Mouse (Mus musculus) CH12.LX (cell line): ENCODE measurements at regions not wholly inside any gene's neighbourhood (a gene's known extent, or its start where the extent isn't known, plus 50 kb on each side); places are given as distances from the start of the nearest gene placed in this dataset.

ENCODE experiments used
- DNase-seq: peaks from one replicate; pipeline ENCODE4 v3.0.0-alpha.2; 2013; ENCODE audit errors: extremely low read depth
- H3K27ac ChIP-seq: 2 replicates; pipeline ENCODE4 v1.5.1; 2012; ENCODE audit warnings: low read depth, mild to moderate bottlenecking, control low read depth, moderate library complexity; ENCODE audit not compliant: insufficient read depth
- H3K27me3 ChIP-seq: replicated peaks from 2 replicates; pipeline ENCODE3; 2012; ENCODE audit warnings: inconsistent platforms
- H3K36me3 ChIP-seq, 2 experiments: replicated peaks in 1 of 2; 2 replicates each; pipeline versions ENCODE3 to v1.6.1; 2012; ENCODE audit warnings: inconsistent platforms in 1 of 2, low read length in 1 of 2, mild to moderate bottlenecking in 1 of 2, mixed read lengths in 1 of 2, moderate library complexity in 1 of 2; ENCODE audit not compliant: control insufficient read depth in 1 of 2, insufficient read depth in 1 of 2
- H3K4me1 ChIP-seq, 2 experiments: 2 replicates each; pipeline ENCODE4 v1.6.1; 2012; ENCODE audit warnings: inconsistent platforms in 1 of 2, moderate library complexity in 1 of 2; ENCODE audit not compliant: insufficient read depth in 2 of 2, control insufficient read depth in 1 of 2
- H3K4me2 ChIP-seq: 2 replicates; pipeline ENCODE4 v1.6.1; 2012; ENCODE audit warnings: low read depth, mild to moderate bottlenecking, control low read depth; ENCODE audit not compliant: poor library complexity, insufficient read depth, severe bottlenecking
- H3K4me3 ChIP-seq, 3 experiments: fragments of 150-350 bp in 1 of 3; sonication (generic) in 1 of 3; replicated peaks in 1 of 3; 2 replicates each; pipeline versions ENCODE3 to v1.5.1; 2011 to 2012; ENCODE audit warnings: low read depth in 2 of 3, low read length in 2 of 3, mild to moderate bottlenecking in 2 of 3, moderate library complexity in 2 of 3, control low read depth in 1 of 3, improper control_type of control experiment in 1 of 3, inconsistent platforms in 1 of 3, mixed read lengths in 1 of 3; ENCODE audit not compliant: poor library complexity in 1 of 3
- H3K79me2 ChIP-seq: replicated peaks from 2 replicates; pipeline ENCODE4 v1.6.1; 2012; ENCODE audit warnings: mild to moderate bottlenecking, moderate library complexity; ENCODE audit not compliant: control insufficient read depth, poor library complexity, insufficient read depth, severe bottlenecking; ENCODE audit errors: extremely low read depth
- H3K9ac ChIP-seq: 2 replicates; pipeline ENCODE4 v1.6.1; 2012; ENCODE audit warnings: low read depth, mild to moderate bottlenecking, control low read depth, moderate library complexity; ENCODE audit not compliant: insufficient read depth
- H3K9me3 ChIP-seq: replicated peaks from 2 replicates; pipeline ENCODE3; 2012; ENCODE audit warnings: low read length, inconsistent platforms, mixed read lengths
- CHD1 ChIP-seq: IDR thresholded peaks from 2 replicates; pipeline ENCODE4 v1.6.1; 2012; ENCODE audit warnings: low read depth, low read length, improper control_type of control experiment, inconsistent platforms
- CTCF ChIP-seq, 2 experiments: IDR thresholded peaks in 1 of 2; conservative IDR thresholded peaks in 1 of 2; 2 replicates each; pipeline ENCODE4 v1.5.1; 2011 to 2012; ENCODE audit warnings: low read depth in 2 of 2, low read length in 2 of 2, improper control_type of control experiment in 1 of 2, inconsistent platforms in 1 of 2, mild to moderate bottlenecking in 1 of 2, moderate library complexity in 1 of 2
- E2F4 ChIP-seq: IDR thresholded peaks from 2 replicates; pipeline ENCODE4 v1.6.1; 2011; ENCODE audit warnings: low read depth, low read length, improper control_type of control experiment; ENCODE audit not compliant: insufficient replicate concordance
- ELF1 ChIP-seq: IDR thresholded peaks from 2 replicates; pipeline ENCODE4 v1.6.1; 2014; ENCODE audit warnings: low read depth, mild to moderate bottlenecking, inconsistent platforms, low read length, improper control_type of control experiment
- EP300 ChIP-seq: IDR thresholded peaks from 2 replicates; pipeline ENCODE4 v1.6.1; 2011; ENCODE audit warnings: low read length, improper control_type of control experiment
- GABPA ChIP-seq: IDR thresholded peaks from 2 replicates; pipeline ENCODE4 v1.6.1; 2012; ENCODE audit warnings: low read depth, low read length, improper control_type of control experiment, inconsistent platforms; ENCODE audit not compliant: insufficient replicate concordance
- JUN ChIP-seq: IDR thresholded peaks from 2 replicates; pipeline ENCODE4 v1.6.1; 2011; ENCODE audit warnings: low read depth, mild to moderate bottlenecking, low read length, improper control_type of control experiment, moderate library complexity; ENCODE audit not compliant: insufficient read depth
- JUND ChIP-seq: conservative IDR thresholded peaks from 2 replicates; pipeline ENCODE4 v1.6.1; 2011; ENCODE audit warnings: low read depth, low read length, improper control_type of control experiment
- KAT2A ChIP-seq: IDR thresholded peaks from 2 replicates; pipeline ENCODE4 v1.6.1; 2012; ENCODE audit warnings: low read length, improper control_type of control experiment, inconsistent platforms; ENCODE audit not compliant: insufficient replicate concordance
- MAX ChIP-seq: IDR thresholded peaks from 2 replicates; pipeline ENCODE4 v1.6.1; 2011; ENCODE audit warnings: low read length, improper control_type of control experiment
- MAZ ChIP-seq: IDR thresholded peaks from 2 replicates; pipeline ENCODE4 v1.6.1; 2012; ENCODE audit warnings: low read depth, mild to moderate bottlenecking, inconsistent platforms, low read length, improper control_type of control experiment, moderate library complexity
- MYC ChIP-seq: IDR thresholded peaks from 2 replicates; pipeline ENCODE4 v1.6.1; 2011; ENCODE audit warnings: low read depth, mild to moderate bottlenecking, improper control_type of control experiment, low read length
- NELFE ChIP-seq: IDR thresholded peaks from 2 replicates; pipeline ENCODE4 v1.6.1; 2011; ENCODE audit warnings: low read depth, low read length, improper control_type of control experiment
- PAX5 ChIP-seq: IDR thresholded peaks from 2 replicates; pipeline ENCODE4 v1.6.1; 2012; ENCODE audit warnings: low read length, inconsistent platforms, mixed read lengths
- RAD21 ChIP-seq: IDR thresholded peaks from 2 replicates; pipeline ENCODE4 v1.6.1; 2011; ENCODE audit warnings: low read depth, mild to moderate bottlenecking, low read length, improper control_type of control experiment, moderate library complexity
- SIN3A ChIP-seq: IDR thresholded peaks from 2 replicates; pipeline ENCODE4 v1.6.1; 2012; ENCODE audit warnings: low read length, improper control_type of control experiment, inconsistent platforms
- TBP ChIP-seq: conservative IDR thresholded peaks from 2 replicates; pipeline ENCODE4 v1.6.1; 2011; ENCODE audit warnings: low read depth, low read length, improper control_type of control experiment
- UBTF ChIP-seq: IDR thresholded peaks from 2 replicates; pipeline ENCODE4 v1.6.1; 2012; ENCODE audit warnings: low read depth, mild to moderate bottlenecking, inconsistent platforms, low read length, improper control_type of control experiment, moderate library complexity
- USF1 ChIP-seq: IDR thresholded peaks from 2 replicates; pipeline ENCODE4 v1.6.1; 2014; ENCODE audit warnings: low read depth, mild to moderate bottlenecking, inconsistent platforms, low read length, improper control_type of control experiment
- USF2 ChIP-seq: conservative IDR thresholded peaks from 2 replicates; pipeline ENCODE4 v1.6.1; 2011; ENCODE audit warnings: low read depth, low read length, improper control_type of control experiment
- ZKSCAN1 ChIP-seq: IDR thresholded peaks from 2 replicates; pipeline ENCODE4 v1.6.1; 2012; ENCODE audit warnings: low read depth, inconsistent platforms, low read length, improper control_type of control experiment, borderline replicate concordance
- ZMIZ1 ChIP-seq: IDR thresholded peaks from 2 replicates; pipeline ENCODE4 v1.6.1; 2012; ENCODE audit warnings: low read depth, mild to moderate bottlenecking, inconsistent platforms, low read length, improper control_type of control experiment
- dilution Hi-C: fragments of 300-500 bp; cut with MboI; formaldehyde crosslinking; loops from 2 replicates; pipeline ENCODE4 v1.14.3; 2020; ENCODE audit warnings: low sequenced_read_pairs; ENCODE audit not compliant: extremely low pct_unique_long_range_greater_than_20kb, extremely low pct_ligation_motif_present
- in situ Hi-C: fragments of 300-500 bp; cut with MboI; formaldehyde crosslinking; loops from 3 replicates; pipeline ENCODE4 v1.14.3; 2019; ENCODE audit warnings: low sequenced_read_pairs, low pct_ligation_motif_present, low pct_unique_long_range_greater_than_20kb, mixed read lengths

GRCm38 (mm10) chr7:117196611-117197010 lies 184.2 kb upstream of the Xylt1 start (continued):
- TF ChIP-seq PAX5 (no peak), RAD21 (no peak), SIN3A (no peak), E2F4 (no peak), UBTF (no peak), MYC (no peak), TBP (no peak)

- Histone ChIP-seq H3K9me3 (no peaks in the 10 kb centered on the region), H3K4me2 (no peak overlapping the region), H3K4me3 (no peak overlapping the region), H3K36me3 (no peaks in the 10 kb centered on the region), H3K4me1 (peaks cover 0 to 4% of the 10 kb centered on the region in 2 experiments; a peak in 2 of 4 replicates), H3K79me2 (no peaks in the 10 kb centered on the region), H3K27ac (no peak overlapping the region), H3K27me3 (no peaks in the 10 kb centered on the region), H3K9ac (no peak overlapping the region)
- TF ChIP-seq RAD21 (no peak), KAT2A (no peak), ZMIZ1 (no peak), SIN3A (no peak), MAX (no peak), EP300 (no peak), CTCF (conservative IDR thresholded peaks at IDR 0.05 in 1 of 2, IDR thresholded peaks at IDR 0.05 in 1 of 2; ENCODE audit: low read depth in 2 of 2, low read length in 2 of 2) (no peak), ZKSCAN1 (no peak), MAZ (no peak), JUND (no peak), GABPA (no peak), ELF1 (no peak), CHD1 (no peak), PAX5 (no peak), NELFE (no peak), USF1 (no peak), JUN (no peak), USF2 (no peak)
- in situ Hi-C loops, result no loop called here
- DNase-seq, result no peak
- dilution Hi-C loops, result no loop called here
Observed at GRCm38 (mm10) chr7:117226294-117226693, 154.5 kb upstream of the Xylt1 start.
